Mouse (Mus musculus): ENCODE results near the gene Mmaa. TPM values are rescaled to one million over a fixed set of nuclear protein-coding genes. Genes with fewer than 3 reads are reported as not detected.

Mmaa gene
- total RNA-seq, 1 experiment from 2014 or later, result 6.8 TPM

GRCm38 (mm10) chr8:79225586-79225985 lies 69.2 kb downstream of the Mmaa start:
- ATAC-seq (replicated peaks; ENCODE audit: low read depth, poor library complexity, severe bottlenecking), result peak; percentile 90

- ATAC-seq (replicated peaks; ENCODE audit: low read depth, poor library complexity, severe bottlenecking), result no peak
Measured at GRCm38 (mm10) chr8:79224363-79224762, 70.4 kb downstream of the Mmaa start.

GRCm38 (mm10) chr8:79222752-79223141 lies 72.0 kb downstream of the Mmaa start:
- ATAC-seq (replicated peaks; ENCODE audit: low read depth, poor library complexity, severe bottlenecking), result no peak

GRCm38 (mm10) chr8:79222106-79222751 lies 72.5 kb downstream of the Mmaa start:
- no peak for ATAC-seq (replicated peaks; ENCODE audit: low read depth, poor library complexity, severe bottlenecking)

Other genes starting within 250 kb of the Mmaa start
- not detected in 2 replicates for gene 1700011L22Rik, start 46.4 kb downstream of the Mmaa start, total RNA-seq (2017)
- gene Smad1, start 104.6 kb upstream of the Mmaa start, total RNA-seq (2017), result 15.5 and 20.6 TPM in 2 replicates

Measured in common myeloid progenitor, adult 5-6 weeks (primary cell).